Mouse (Mus musculus) C2C12 (cell line): ENCODE data around the gene Tbc1d9.

Source experiments
- CEBPB ChIP-seq: IDR thresholded peaks from one replicate; pipeline ENCODE4 v1.6.1; 2011; ENCODE audit warnings: low read depth, mild to moderate bottlenecking, control low read depth, moderate library complexity
- CTCF ChIP-seq: IDR thresholded peaks from one replicate; pipeline ENCODE4 v1.5.1; 2011; ENCODE audit not compliant: control insufficient read depth, insufficient read depth, insufficient read length
- FOSL1 ChIP-seq: IDR thresholded peaks from one replicate; pipeline ENCODE4 v1.8.0; 2011; ENCODE audit warnings: mild to moderate bottlenecking, low read length; ENCODE audit not compliant: poor library complexity, insufficient read depth, severe bottlenecking
- MAX ChIP-seq: IDR thresholded peaks from one replicate; pipeline ENCODE4 v1.6.1; 2011; ENCODE audit warnings: mild to moderate bottlenecking, control low read depth
- MYOD1 ChIP-seq: IDR thresholded peaks from one replicate; pipeline ENCODE4 v1.6.1; 2011; ENCODE audit warnings: low read depth; ENCODE audit not compliant: control insufficient read depth, insufficient read length
- MYOG ChIP-seq: IDR thresholded peaks from one replicate; pipeline ENCODE4 v1.6.1; 2011; ENCODE audit not compliant: control insufficient read depth, insufficient read length; ENCODE audit errors: extremely low read depth
- USF1 ChIP-seq: IDR thresholded peaks from one replicate; pipeline ENCODE4 v1.6.1; 2011; ENCODE audit warnings: low read depth, mild to moderate bottlenecking, control low read depth, moderate library complexity

DNA sequence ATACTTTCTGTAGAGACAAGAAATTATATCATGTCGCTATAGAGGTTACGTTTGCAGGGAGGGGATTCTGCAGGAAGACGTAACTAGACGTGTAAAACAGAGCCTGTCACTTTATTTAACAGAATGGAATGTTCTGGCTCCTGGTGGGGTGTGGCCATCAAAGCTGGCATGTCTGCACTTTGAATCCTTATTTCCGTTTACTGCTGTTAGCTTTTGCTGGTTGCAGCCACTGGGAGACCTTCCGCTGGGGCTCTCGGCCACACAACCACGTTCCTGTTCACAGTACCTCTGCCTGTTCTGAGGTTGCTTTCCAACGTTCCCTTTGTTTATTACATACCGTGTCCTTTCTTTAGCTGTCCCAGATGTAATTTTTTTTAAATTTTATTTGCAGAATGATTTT lies 107.3 kb downstream of the Tbc1d9 start:
- TF ChIP-seq CTCF (no peak), USF1 (no peak), MYOD1 (no peak), CEBPB (no peak), MAX (no peak), FOSL1 (no peak), MYOG (no peak)
